Mouse (Mus musculus): ENCODE measurements at regions not wholly inside any gene's neighbourhood (a gene's known extent, or its start where the extent isn't known, plus 50 kb on each side); places are given as distances from the start of the nearest gene placed in this dataset.

- no peak for ATAC-seq
- WGBS, result 85% methylated on average over 1 of the region's 1 CpGs
- H3K4me1 ChIP-seq (ENCODE audit: insufficient read depth), result no peaks in the 10 kb centered on the region
Measured at GRCm38 (mm10) chr10:17618024-17618423, 105.0 kb upstream of the Cited2 start.

GRCm38 (mm10) chr10:17619617-17620016 is 103.4 kb upstream of the Cited2 start:
- no peak for TF ChIP-seq CTCF (IDR thresholded peaks at IDR 0.05; ENCODE audit: low read depth)
- Histone ChIP-seq H3K4me1 (ENCODE audit: insufficient read depth) (no peaks in the 10 kb centered on the region), H3K27ac (ENCODE audit: low read depth, low read length) (no peak overlapping the region), H3K9me3 (ENCODE audit: low read length) (no peaks in the 10 kb centered on the region), H3K4me3 (ENCODE audit: low read depth, low read length) (no peak overlapping the region), H3K27me3 (ENCODE audit: insufficient read depth, low read length) (no peaks in the 10 kb centered on the region), H3K9ac (no peak overlapping the region), H3K36me3 (ENCODE audit: insufficient read depth) (no peaks in the 10 kb centered on the region), H3K4me2 (ENCODE audit: low read depth) (no peak overlapping the region)
- DNase-seq (no peak), ATAC-seq (no peak)
- WGBS, result 74% methylated on average over 3 of the region's 3 CpGs

More at GRCm38 (mm10) chr10:17618024-17618423, 105.0 kb upstream of the Cited2 start:
- Histone ChIP-seq H3K36me3 (ENCODE audit: insufficient read depth) (no peaks in the 10 kb centered on the region), H3K4me2 (ENCODE audit: low read depth) (no peak overlapping the region), H3K27me3 (ENCODE audit: insufficient read depth, low read length) (no peaks in the 10 kb centered on the region), H3K9ac (no peak overlapping the region), H3K9me3 (ENCODE audit: low read length) (no peaks in the 10 kb centered on the region), H3K4me3 (ENCODE audit: low read depth, low read length) (no peak overlapping the region), H3K27ac (ENCODE audit: low read depth, low read length) (no peak overlapping the region)
- no peak for DNase-seq
- TF ChIP-seq CTCF (IDR thresholded peaks at IDR 0.05; ENCODE audit: low read depth), result no peak

- DNase-seq, result no peak
- ATAC-seq, result no peak
- Histone ChIP-seq H3K9me3 (ENCODE audit: low read length) (no peaks in the 10 kb centered on the region), H3K27me3 (ENCODE audit: insufficient read depth, low read length) (no peaks in the 10 kb centered on the region), H3K4me1 (ENCODE audit: insufficient read depth) (no peaks in the 10 kb centered on the region), H3K27ac (ENCODE audit: low read depth, low read length) (no peak overlapping the region), H3K36me3 (ENCODE audit: insufficient read depth) (no peaks in the 10 kb centered on the region), H3K4me3 (ENCODE audit: low read depth, low read length) (no peak overlapping the region), H3K4me2 (ENCODE audit: low read depth) (no peak overlapping the region), H3K9ac (no peak overlapping the region)
- 77% methylated on average over 5 of the region's 5 CpGs for WGBS
- TF ChIP-seq CTCF (IDR thresholded peaks at IDR 0.05; ENCODE audit: low read depth), result no peak
Measured at GRCm38 (mm10) chr10:17621703-17622385, 101.2 kb upstream of the Cited2 start.

GRCm38 (mm10) chr10:17622802-17623201 is 100.2 kb upstream of the Cited2 start:
- H3K36me3 ChIP-seq (ENCODE audit: insufficient read depth), result no peaks in the 10 kb centered on the region
- no peak overlapping the region for H3K4me3 ChIP-seq (ENCODE audit: low read depth, low read length)
- no peak overlapping the region for H3K9ac ChIP-seq
- no peaks in the 10 kb centered on the region for H3K9me3 ChIP-seq (ENCODE audit: low read length)
- no peak overlapping the region for H3K27ac ChIP-seq (ENCODE audit: low read depth, low read length)
- no peak overlapping the region for H3K4me2 ChIP-seq (ENCODE audit: low read depth)
- TF ChIP-seq CTCF (IDR thresholded peaks at IDR 0.05; ENCODE audit: low read depth), result no peak
- ATAC-seq, result no peak
- H3K27me3 ChIP-seq (ENCODE audit: insufficient read depth, low read length), result no peaks in the 10 kb centered on the region
- 28% methylated on average over 1 of the region's 1 CpGs for WGBS
- no peak for DNase-seq
- no peaks in the 10 kb centered on the region for H3K4me1 ChIP-seq (ENCODE audit: insufficient read depth)

GRCm38 (mm10) chr10:17629709-17630108 is 93.3 kb upstream of the Cited2 start:
- H3K4me3 ChIP-seq (ENCODE audit: low read depth, low read length), result no peak overlapping the region
- H3K27ac ChIP-seq (ENCODE audit: low read depth, low read length), result no peak overlapping the region
- WGBS, result 74% methylated on average over 3 of the region's 3 CpGs

GRCm38 (mm10) chr10:17630861-17631581 is 92.0 kb upstream of the Cited2 start:
- no peak overlapping the region for H3K9ac ChIP-seq
- H3K4me3 ChIP-seq (ENCODE audit: low read depth, low read length), result no peak overlapping the region
- no peaks in the 10 kb centered on the region for H3K36me3 ChIP-seq (ENCODE audit: insufficient read depth)
- WGBS, result 42% methylated on average over 4 of the region's 4 CpGs
- H3K27me3 ChIP-seq (ENCODE audit: insufficient read depth, low read length), result no peaks in the 10 kb centered on the region
- H3K4me1 ChIP-seq (ENCODE audit: insufficient read depth), result no peaks in the 10 kb centered on the region; the same call in 1 of the 2 replicates
- DNase-seq (no peak), ATAC-seq (peak; percentile 62; the same call in 1 of the 2 replicates)
- TF ChIP-seq CTCF (IDR thresholded peaks at IDR 0.05; ENCODE audit: low read depth), result no peak
- H3K27ac ChIP-seq (ENCODE audit: low read depth, low read length), result peak overlapping the region; percentile 71
- H3K9me3 ChIP-seq (ENCODE audit: low read length), result no peaks in the 10 kb centered on the region
- no peak overlapping the region for H3K4me2 ChIP-seq (ENCODE audit: low read depth)

More at GRCm38 (mm10) chr10:17629709-17630108, 93.3 kb upstream of the Cited2 start:
- no peak overlapping the region for H3K4me2 ChIP-seq (ENCODE audit: low read depth)
- H3K4me1 ChIP-seq (ENCODE audit: insufficient read depth), result no peaks in the 10 kb centered on the region; the same call in 1 of the 2 replicates
- no peak overlapping the region for H3K9ac ChIP-seq
- no peaks in the 10 kb centered on the region for H3K36me3 ChIP-seq (ENCODE audit: insufficient read depth)
- H3K9me3 ChIP-seq (ENCODE audit: low read length), result no peaks in the 10 kb centered on the region
- ATAC-seq, result no peak
- DNase-seq, result no peak
- H3K27me3 ChIP-seq (ENCODE audit: insufficient read depth, low read length), result no peaks in the 10 kb centered on the region
- no peak for TF ChIP-seq CTCF (IDR thresholded peaks at IDR 0.05; ENCODE audit: low read depth)

- 13% methylated on average over 5 of the region's 5 CpGs for WGBS
- H3K27me3 ChIP-seq (ENCODE audit: insufficient read depth, low read length), result no peaks in the 10 kb centered on the region
- no peaks in the 10 kb centered on the region for H3K36me3 ChIP-seq (ENCODE audit: insufficient read depth)
- no peaks in the 10 kb centered on the region for H3K9me3 ChIP-seq (ENCODE audit: low read length)
- H3K4me1 ChIP-seq (ENCODE audit: insufficient read depth), result no peaks in the 10 kb centered on the region; the same call in 1 of the 2 replicates
- no peak for TF ChIP-seq CTCF (IDR thresholded peaks at IDR 0.05; ENCODE audit: low read depth)
- H3K9ac ChIP-seq, result no peak overlapping the region
- H3K4me2 ChIP-seq (ENCODE audit: low read depth), result peak overlapping the region; percentile 30
- no peak overlapping the region for H3K27ac ChIP-seq (ENCODE audit: low read depth, low read length)
- ATAC-seq, result peak; percentile 82
- DNase-seq, result peak; percentile 69
- H3K4me3 ChIP-seq (ENCODE audit: low read depth, low read length), result no peak overlapping the region
Measured at GRCm38 (mm10) chr10:17631817-17632216, 91.2 kb upstream of the Cited2 start.

All from forebrain, postnatal 0 days (tissue).